Comparison of ENCODE assay signal across 15 mouse cellular contexts in the genomic region with DNA sequence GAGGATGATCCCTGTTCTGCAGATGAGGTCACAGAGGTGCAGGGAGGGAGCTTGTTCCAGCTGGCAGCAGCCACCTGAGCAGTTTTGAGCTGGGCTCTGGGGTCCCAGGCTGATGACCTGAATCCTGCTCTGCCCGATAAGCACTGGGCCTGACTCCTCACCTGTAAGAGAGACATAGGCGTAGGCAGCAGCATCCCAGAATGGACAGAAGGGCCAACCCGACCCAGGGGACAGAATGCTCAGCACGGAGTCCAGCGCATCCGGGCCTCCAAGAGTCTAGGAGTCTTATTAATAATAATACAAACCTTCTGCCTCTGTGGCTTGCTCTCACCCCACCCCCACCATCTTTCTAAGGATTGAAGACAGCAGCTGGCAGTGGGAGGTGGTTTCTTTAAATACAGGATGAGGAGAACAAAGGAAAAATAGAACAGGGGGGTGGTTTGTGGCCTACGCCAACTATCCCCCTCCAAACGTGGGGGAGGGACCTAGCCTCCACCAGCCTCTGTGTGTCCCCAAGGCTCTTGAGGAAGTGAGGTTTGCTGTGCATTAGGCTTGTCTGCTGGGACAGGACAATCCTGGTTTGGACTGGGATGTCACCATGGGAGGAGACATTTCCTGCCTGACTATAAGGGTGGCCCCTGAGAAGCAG. TPM values are rescaled to one million over a fixed set of nuclear protein-coding genes. Genes with fewer than 3 reads are reported as not detected.
DNase-seq lines count a peak whose midpoint lies in the region; ATAC-seq and TF ChIP-seq lines count a peak whose summit lies in the region.
"Had no signal": no experiment of that assay in that cellular context is flagged by ENCODE, and none has a peak within 500 bp of the region (broad histone marks: within the 10 kb centered on the region; RNA-seq: fewer than 3 reads in every experiment).

No protein-coding gene starts in this region.

- peak overlapping the region; percentile 38; the same call in 1 of the 2 replicates for H3K27ac ChIP-seq in lung, embryonic 15.5 days
- 0 out of 2 replicates have a peak overlapping the region, but pooled peaks have one; percentile 26 for H3K27ac ChIP-seq in limb, embryonic 10.5 days
- H3K27ac ChIP-seq in kidney, embryonic 14.5 days (ENCODE audit: low read depth, low read length): no peak overlapping the region
- H3K27ac ChIP-seq: limb, embryonic 15.5 days; stomach, embryonic 15.5 days had no signal

- peak; percentile 86 for DNase-seq in heart, adult 11 months
- no peak for DNase-seq in heart, postnatal 4 days
- no peak for DNase-seq in lung, adult 2 months
- peak; percentile 84 for DNase-seq in brain, adult 2 months (ENCODE audit: low read depth, low spot score)
- no peak for DNase-seq in limb, embryonic 10.5 days (ENCODE audit: low spot score)
- DNase-seq in adrenal gland, postnatal 14 days: no peak
- DNase-seq: cerebellum, postnatal 25 days; gastrocnemius, postnatal 36 days; kidney, adult 9 months had no signal

- H3K36me3 ChIP-seq in lung, embryonic 15.5 days: no peaks in the 10 kb centered on the region
- no peaks in the 10 kb centered on the region for H3K36me3 ChIP-seq in limb, embryonic 10.5 days
- H3K36me3 ChIP-seq in kidney, embryonic 14.5 days (ENCODE audit: control insufficient read depth, insufficient read depth, low read length): no peaks in the 10 kb centered on the region
- H3K36me3 ChIP-seq: stomach, embryonic 15.5 days had no signal

- no peak for TF ChIP-seq CTCF in lung, adult 2 months (IDR thresholded peaks at IDR 0.05; ENCODE audit: insufficient read depth, low read length)

- H3K9ac ChIP-seq in lung, embryonic 15.5 days: no peak overlapping the region
- H3K9ac ChIP-seq in kidney, embryonic 14.5 days (ENCODE audit: low read depth, low read length): no peak overlapping the region
- H3K9ac ChIP-seq: limb, embryonic 15.5 days; stomach, embryonic 15.5 days had no signal

- H3K4me1 ChIP-seq in lung, embryonic 15.5 days: no peaks in the 10 kb centered on the region
- H3K4me1 ChIP-seq in lung, adult 2 months (ENCODE audit: control insufficient read depth, insufficient read depth, low read length): no peaks in the 10 kb centered on the region
- peaks cover 19% of the 10 kb centered on the region for H3K4me1 ChIP-seq in limb, embryonic 10.5 days
- no peaks in the 10 kb centered on the region for H3K4me1 ChIP-seq in kidney, embryonic 14.5 days (ENCODE audit: control insufficient read depth, insufficient read depth, low read length)
- H3K4me1 ChIP-seq: stomach, embryonic 15.5 days had no signal

- 73% methylated on average over 8 of the region's 8 CpGs for WGBS in lung, embryonic 15.5 days
- 58% methylated on average over 8 of the region's 8 CpGs for WGBS in lung, adult 2 months
- 83% methylated on average over 8 of the region's 8 CpGs for WGBS in limb, embryonic 10.5 days
- 74% methylated on average over 8 of the region's 8 CpGs for WGBS in kidney, embryonic 14.5 days

- H3K9me3 ChIP-seq in lung, embryonic 15.5 days: no peaks in the 10 kb centered on the region
- H3K9me3 ChIP-seq in limb, embryonic 10.5 days (replicated peaks): no peaks in the 10 kb centered on the region
- no peaks in the 10 kb centered on the region for H3K9me3 ChIP-seq in kidney, embryonic 14.5 days (ENCODE audit: control insufficient read depth, low read length)
- H3K9me3 ChIP-seq: limb, embryonic 15.5 days; stomach, embryonic 15.5 days had no signal

- no peaks in the 10 kb centered on the region for H3K27me3 ChIP-seq in lung, embryonic 15.5 days
- H3K27me3 ChIP-seq in limb, embryonic 10.5 days (ENCODE audit: low read depth, poor library complexity, severe bottlenecking): no peaks in the 10 kb centered on the region
- H3K27me3 ChIP-seq in kidney, embryonic 14.5 days (ENCODE audit: control insufficient read depth, insufficient read depth, low read length): no peaks in the 10 kb centered on the region
- H3K27me3 ChIP-seq: limb, embryonic 15.5 days; Patski; stomach, embryonic 15.5 days had no signal

- no peak overlapping the region for H3K4me3 ChIP-seq in lung, embryonic 15.5 days
- H3K4me3 ChIP-seq in lung, adult 2 months (replicated peaks; ENCODE audit: extremely low read depth, low read depth, low read length): no peak overlapping the region
- no peak overlapping the region for H3K4me3 ChIP-seq in limb, embryonic 10.5 days
- H3K4me3 ChIP-seq in kidney, embryonic 14.5 days (ENCODE audit: low read length): no peak overlapping the region
- H3K4me3 ChIP-seq: limb, embryonic 15.5 days; stomach, embryonic 15.5 days had no signal

- no peak overlapping the region for H3K4me2 ChIP-seq in lung, embryonic 15.5 days
- H3K4me2 ChIP-seq in kidney, embryonic 14.5 days (replicated peaks; ENCODE audit: low read depth, low read length): no peak overlapping the region
- H3K4me2 ChIP-seq: limb, embryonic 15.5 days; stomach, embryonic 15.5 days had no signal

- peak; percentile 32; the same call in 1 of the 2 replicates for ATAC-seq in lung, embryonic 15.5 days (ENCODE audit: borderline replicate concordance, extremely low read depth, low FRiP score, low TSS enrichment)
- ATAC-seq in kidney, embryonic 14.5 days (ENCODE audit: low FRiP score, low TSS enrichment): no peak
- ATAC-seq: Patski had no signal

- no peak for TF ChIP-seq POLR2A in lung, adult 2 months (IDR thresholded peaks at IDR 0.05; ENCODE audit: borderline replicate concordance, extremely low read depth, low read depth, low read length)

RNA-seq across cellular contexts. Expression of gene Sun2, which starts 13.8 kb away (rescaled TPM):
- 10 to 100 TPM; 54.7 to 62.3 TPM for total RNA-seq in heart, postnatal 4 days (2021)
- 8.6 and 10.1 TPM in 2 replicates for polyA plus RNA-seq in lung, embryonic 15.5 days (2015; fragmentation: Nextera tagmentation; extraction: Ambion mirVana)
- 74.7 and 88.6 TPM in 2 replicates for polyA plus RNA-seq in lung, adult 2 months (2012; rRNA removed)
- polyA plus RNA-seq in limb, embryonic 10.5 days (2016; fragmentation: Nextera tagmentation; extraction: Ambion mirVana): 2.8 and 3.8 TPM in 2 replicates
- total RNA-seq in adrenal gland, postnatal 14 days (2021): 61.1 and 78.0 TPM in 2 replicates
- 5.1 and 6.9 TPM in 2 replicates for polyA plus RNA-seq in kidney, embryonic 14.5 days (2014; fragmentation: Nextera tagmentation; extraction: Ambion mirVana)

RNA-seq across cellular contexts. Expression of gene Dnal4, which starts 21.5 kb away (rescaled TPM):
- total RNA-seq in heart, postnatal 4 days (2021): 10 to 100 TPM; 22.3 to 25.1 TPM
- polyA plus RNA-seq in lung, embryonic 15.5 days (2015; fragmentation: Nextera tagmentation; extraction: Ambion mirVana): 68.8 and 73.7 TPM in 2 replicates
- 51.1 and 51.2 TPM in 2 replicates for polyA plus RNA-seq in lung, adult 2 months (2012; rRNA removed)
- polyA plus RNA-seq in limb, embryonic 10.5 days (2016; fragmentation: Nextera tagmentation; extraction: Ambion mirVana): 62.2 and 70.4 TPM in 2 replicates
- 16.6 and 20.1 TPM in 2 replicates for total RNA-seq in adrenal gland, postnatal 14 days (2021)
- 60.1 and 61.6 TPM in 2 replicates for polyA plus RNA-seq in kidney, embryonic 14.5 days (2014; fragmentation: Nextera tagmentation; extraction: Ambion mirVana)

RNA-seq across cellular contexts. Expression of gene Nptxr, which starts 48.5 kb away (rescaled TPM):
- total RNA-seq in heart, postnatal 4 days (2021): 1 to 10 TPM; 5.8 to 6.0 TPM
- 2.8 and 3.4 TPM in 2 replicates for polyA plus RNA-seq in lung, embryonic 15.5 days (2015; fragmentation: Nextera tagmentation; extraction: Ambion mirVana)
- polyA plus RNA-seq in lung, adult 2 months (2012; rRNA removed): 3.1 and 3.7 TPM in 2 replicates
- 0.55 and 0.65 TPM in 2 replicates for polyA plus RNA-seq in limb, embryonic 10.5 days (2016; fragmentation: Nextera tagmentation; extraction: Ambion mirVana)
- 7.0 and 8.4 TPM in 2 replicates for total RNA-seq in adrenal gland, postnatal 14 days (2021)
- polyA plus RNA-seq in kidney, embryonic 14.5 days (2014; fragmentation: Nextera tagmentation; extraction: Ambion mirVana): 0.50 and 1.8 TPM in 2 replicates
- total RNA-seq: monocyte, adult 5-6 weeks had no signal

Comparison
In these comparisons a context has a peak if more than half of its experiments do, and no peak if none do; other contexts are left out.
1. DNase-seq: peak in heart, adult 11 months (single experiment) and brain, adult 2 months (single experiment); none in heart, postnatal 4 days (single experiment), lung, adult 2 months (single experiment), limb, embryonic 10.5 days (single experiment) and adrenal gland, postnatal 14 days (single experiment).